Mouse (Mus musculus): ENCODE data around the gene Calm2.

DNA sequence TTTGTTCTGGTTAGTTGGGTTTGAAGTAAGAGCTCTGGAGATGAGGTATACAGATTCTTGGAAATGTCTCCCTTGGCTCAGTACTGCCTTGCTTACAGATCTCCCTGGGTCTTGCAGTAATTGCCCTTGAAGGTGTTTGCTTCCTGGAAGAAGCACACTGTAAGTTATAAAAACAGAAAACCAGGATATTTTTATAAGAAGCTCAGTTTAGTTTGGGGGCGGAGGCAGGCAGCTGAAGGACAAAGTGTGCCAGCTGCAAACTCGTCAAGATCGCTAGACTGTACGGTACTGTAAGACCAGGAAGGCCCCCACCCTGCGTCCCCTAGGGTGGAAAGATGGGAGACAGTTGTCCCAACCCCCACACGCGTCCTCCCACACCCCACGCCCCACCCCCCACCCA, 28.6 kb upstream of the Calm2 start:
- TF ChIP-seq CTCF (IDR thresholded peaks at IDR 0.05; ENCODE audit: extremely low read depth, insufficient read depth, low read length) (no peak), POLR2A (IDR thresholded peaks at IDR 0.05; ENCODE audit: extremely low read depth, insufficient read depth, low read length) (no peak)
